Mouse (Mus musculus): ENCODE measurements at regions not wholly inside any gene's neighbourhood (a gene's known extent, or its start where the extent isn't known, plus 50 kb on each side); places are given as distances from the start of the nearest gene placed in this dataset.

- TF ChIP-seq POLR2A (IDR thresholded peaks at IDR 0.05; ENCODE audit: extremely low read depth, insufficient read depth, low read length) (no peak), CTCF (IDR thresholded peaks at IDR 0.05; ENCODE audit: extremely low read depth, insufficient read depth, low read length) (no peak)
These were observed 160.6 kb upstream of the Cpeb2 start for GRCm38 (mm10) chr5:43072340-43072739.

All from cortical plate, adult 2 months (tissue).